Mouse (Mus musculus): ENCODE measurements at regions not wholly inside any gene's neighbourhood (a gene's known extent, or its start where the extent isn't known, plus 50 kb on each side); places are given as distances from the start of the nearest gene placed in this dataset.

- no peak overlapping the region for H3K4me3 ChIP-seq
- no peak for ATAC-seq (ENCODE audit: insufficient number of reproducible peaks, insufficient read depth, low FRiP score, low TSS enrichment)
- no peak overlapping the region for H3K27ac ChIP-seq
- no peaks in the 10 kb centered on the region for H3K36me3 ChIP-seq
- H3K27me3 ChIP-seq = no peaks in the 10 kb centered on the region
- H3K4me2 ChIP-seq (replicated peaks) = no peak overlapping the region
- H3K9me3 ChIP-seq = 0 out of 2 replicates have a peak, but pooled peaks cover 4% of the 10 kb centered on the region
- H3K4me1 ChIP-seq = peaks cover 8% of the 10 kb centered on the region; the same call in 1 of the 2 replicates
- H3K9ac ChIP-seq = no peak overlapping the region
- 66% methylated on average over 7 of the region's 7 CpGs for WGBS
Measured at GRCm38 (mm10) chr11:31770881-31771280, 99.2 kb upstream of the Bod1 start.

GRCm38 (mm10) chr11:31771491-31772439 lies 100.1 kb upstream of the Bod1 start:
- H3K4me1 ChIP-seq = peaks cover 8% of the 10 kb centered on the region; the same call in 1 of the 2 replicates
- H3K4me2 ChIP-seq (replicated peaks) = no peak overlapping the region
- H3K9me3 ChIP-seq = 0 out of 2 replicates have a peak, but pooled peaks cover 4% of the 10 kb centered on the region
- 81% methylated on average over 6 of the region's 6 CpGs for WGBS
- H3K9ac ChIP-seq = no peak overlapping the region
- no peak overlapping the region for H3K27ac ChIP-seq
- ATAC-seq (ENCODE audit: insufficient number of reproducible peaks, insufficient read depth, low FRiP score, low TSS enrichment) = no peak
- no peaks in the 10 kb centered on the region for H3K27me3 ChIP-seq
- no peak overlapping the region for H3K4me3 ChIP-seq
- H3K36me3 ChIP-seq = no peaks in the 10 kb centered on the region

- H3K4me2 ChIP-seq (replicated peaks) = no peak overlapping the region
- no peaks in the 10 kb centered on the region for H3K4me1 ChIP-seq
- H3K9ac ChIP-seq = no peak overlapping the region
- 0 out of 2 replicates have a peak, but pooled peaks cover 4% of the 10 kb centered on the region for H3K9me3 ChIP-seq
- H3K4me3 ChIP-seq = no peak overlapping the region
- no peak overlapping the region for H3K27ac ChIP-seq
- WGBS = 81% methylated on average over 8 of the region's 8 CpGs
- no peak for ATAC-seq (ENCODE audit: insufficient number of reproducible peaks, insufficient read depth, low FRiP score, low TSS enrichment)
- H3K36me3 ChIP-seq = no peaks in the 10 kb centered on the region
- no peaks in the 10 kb centered on the region for H3K27me3 ChIP-seq
Measured at GRCm38 (mm10) chr11:31777531-31777930, 94.5 kb upstream of the Cpeb4 start.

DNA sequence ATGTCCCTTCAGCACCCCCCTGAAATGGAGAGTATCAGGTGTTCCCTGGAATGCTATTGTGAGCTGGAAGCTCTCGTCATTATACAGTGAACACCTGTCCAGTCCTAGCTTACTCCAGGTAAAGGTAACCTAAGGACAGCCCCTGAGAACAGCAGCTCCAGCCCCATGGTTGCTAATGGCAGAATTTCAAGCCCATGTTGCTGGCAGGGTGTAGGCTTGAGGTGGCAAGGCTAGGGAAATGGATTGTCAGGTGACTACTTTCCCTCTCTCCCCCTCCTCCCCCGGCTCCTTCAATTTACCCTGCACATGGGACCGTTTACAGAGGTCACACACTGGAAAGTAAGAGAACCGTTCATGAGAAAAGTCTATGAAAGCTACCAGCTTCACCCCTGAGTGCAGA lies 93.2 kb upstream of the Cpeb4 start:
- H3K9ac ChIP-seq = no peak overlapping the region
- H3K9me3 ChIP-seq = no peaks in the 10 kb centered on the region
- no peaks in the 10 kb centered on the region for H3K36me3 ChIP-seq
- 36% methylated on average over 4 of the region's 4 CpGs for WGBS
- H3K4me1 ChIP-seq = no peaks in the 10 kb centered on the region
- no peaks in the 10 kb centered on the region for H3K27me3 ChIP-seq
- H3K4me3 ChIP-seq = no peak overlapping the region
- no peak overlapping the region for H3K4me2 ChIP-seq (replicated peaks)
- no peak overlapping the region for H3K27ac ChIP-seq
- 0 out of 2 replicates have a peak, but pooled peaks have one; percentile 35 for ATAC-seq (ENCODE audit: insufficient number of reproducible peaks, insufficient read depth, low FRiP score, low TSS enrichment)

- no peak overlapping the region for H3K9ac ChIP-seq
Measured at GRCm38 (mm10) chr11:31779267-31779666, 92.7 kb upstream of the Cpeb4 start.

GRCm38 (mm10) chr11:31780969-31781368 lies 91.0 kb upstream of the Cpeb4 start:
- Histone ChIP-seq H3K36me3 (no peaks in the 10 kb centered on the region), H3K27me3 (no peaks in the 10 kb centered on the region), H3K4me2 (replicated peaks) (no peak overlapping the region), H3K27ac (no peak overlapping the region), H3K4me3 (no peak overlapping the region), H3K4me1 (no peaks in the 10 kb centered on the region), H3K9me3 (no peaks in the 10 kb centered on the region), H3K9ac (no peak overlapping the region)
- ATAC-seq (ENCODE audit: insufficient number of reproducible peaks, insufficient read depth, low FRiP score, low TSS enrichment) = no peak
- 84% methylated on average over 6 of the region's 6 CpGs for WGBS

More at GRCm38 (mm10) chr11:31779267-31779666, 92.7 kb upstream of the Cpeb4 start:
- 75% methylated on average over 2 of the region's 2 CpGs for WGBS
- no peaks in the 10 kb centered on the region for H3K9me3 ChIP-seq
- no peak overlapping the region for H3K4me3 ChIP-seq
- no peak overlapping the region for H3K27ac ChIP-seq
- H3K4me2 ChIP-seq (replicated peaks) = no peak overlapping the region
- no peak for ATAC-seq (ENCODE audit: insufficient number of reproducible peaks, insufficient read depth, low FRiP score, low TSS enrichment)
- H3K36me3 ChIP-seq = no peaks in the 10 kb centered on the region
- H3K4me1 ChIP-seq = no peaks in the 10 kb centered on the region
- no peaks in the 10 kb centered on the region for H3K27me3 ChIP-seq

GRCm38 (mm10) chr11:31781605-31782004 lies 90.4 kb upstream of the Cpeb4 start:
- 82% methylated on average over 6 of the region's 6 CpGs for WGBS

GRCm38 (mm10) chr11:31783506-31784063 lies 88.4 kb upstream of the Cpeb4 start:
- Histone ChIP-seq H3K4me3 (no peak overlapping the region), H3K27me3 (no peaks in the 10 kb centered on the region), H3K27ac (no peak overlapping the region), H3K4me2 (replicated peaks) (no peak overlapping the region), H3K9ac (no peak overlapping the region), H3K9me3 (no peaks in the 10 kb centered on the region), H3K4me1 (no peaks in the 10 kb centered on the region), H3K36me3 (no peaks in the 10 kb centered on the region)
- ATAC-seq (ENCODE audit: insufficient number of reproducible peaks, insufficient read depth, low FRiP score, low TSS enrichment) = no peak
- WGBS = 81% methylated on average over 4 of the region's 4 CpGs

More at GRCm38 (mm10) chr11:31781605-31782004, 90.4 kb upstream of the Cpeb4 start:
- Histone ChIP-seq H3K27ac (no peak overlapping the region), H3K4me3 (no peak overlapping the region), H3K4me1 (no peaks in the 10 kb centered on the region), H3K27me3 (no peaks in the 10 kb centered on the region), H3K36me3 (no peaks in the 10 kb centered on the region), H3K9ac (no peak overlapping the region), H3K4me2 (replicated peaks) (no peak overlapping the region), H3K9me3 (no peaks in the 10 kb centered on the region)
- ATAC-seq (ENCODE audit: insufficient number of reproducible peaks, insufficient read depth, low FRiP score, low TSS enrichment) = no peak

GRCm38 (mm10) chr11:31784332-31784901 lies 87.6 kb upstream of the Cpeb4 start:
- H3K4me3 ChIP-seq = no peak overlapping the region
- ATAC-seq (ENCODE audit: insufficient number of reproducible peaks, insufficient read depth, low FRiP score, low TSS enrichment) = no peak
- no peaks in the 10 kb centered on the region for H3K9me3 ChIP-seq
- H3K9ac ChIP-seq = no peak overlapping the region
- H3K27me3 ChIP-seq = no peaks in the 10 kb centered on the region
- H3K4me2 ChIP-seq (replicated peaks) = no peak overlapping the region
- no peaks in the 10 kb centered on the region for H3K4me1 ChIP-seq
- H3K36me3 ChIP-seq = no peaks in the 10 kb centered on the region
- WGBS = 87% methylated on average over 6 of the region's 6 CpGs
- H3K27ac ChIP-seq = no peak overlapping the region

DNA sequence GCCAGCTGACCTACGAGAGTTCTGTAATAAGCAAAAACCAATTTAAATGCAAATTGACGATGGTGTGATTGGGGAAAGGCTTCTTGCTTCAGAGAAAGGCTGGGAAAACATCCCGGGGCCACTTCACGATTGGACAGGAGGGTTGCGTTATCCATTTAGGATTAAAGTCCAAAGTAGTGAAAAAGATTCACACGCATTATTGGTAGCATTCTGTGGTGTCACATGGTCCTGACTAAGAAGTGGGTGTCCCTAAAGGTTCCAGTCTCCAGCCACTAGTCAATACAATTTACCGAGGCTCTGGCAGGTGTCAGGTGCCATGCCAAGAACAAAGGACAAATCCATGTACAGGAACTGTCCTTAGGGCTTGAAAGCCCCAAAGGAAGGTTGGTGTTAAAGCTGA lies 86.9 kb upstream of the Cpeb4 start:
- H3K9me3 ChIP-seq = no peaks in the 10 kb centered on the region
- H3K4me1 ChIP-seq = no peaks in the 10 kb centered on the region
- 83% methylated on average over 7 of the region's 7 CpGs for WGBS
- no peaks in the 10 kb centered on the region for H3K27me3 ChIP-seq
- H3K9ac ChIP-seq = no peak overlapping the region
- no peak overlapping the region for H3K4me3 ChIP-seq
- H3K27ac ChIP-seq = no peak overlapping the region
- no peaks in the 10 kb centered on the region for H3K36me3 ChIP-seq
- H3K4me2 ChIP-seq (replicated peaks) = no peak overlapping the region
- no peak for ATAC-seq (ENCODE audit: insufficient number of reproducible peaks, insufficient read depth, low FRiP score, low TSS enrichment)

DNA sequence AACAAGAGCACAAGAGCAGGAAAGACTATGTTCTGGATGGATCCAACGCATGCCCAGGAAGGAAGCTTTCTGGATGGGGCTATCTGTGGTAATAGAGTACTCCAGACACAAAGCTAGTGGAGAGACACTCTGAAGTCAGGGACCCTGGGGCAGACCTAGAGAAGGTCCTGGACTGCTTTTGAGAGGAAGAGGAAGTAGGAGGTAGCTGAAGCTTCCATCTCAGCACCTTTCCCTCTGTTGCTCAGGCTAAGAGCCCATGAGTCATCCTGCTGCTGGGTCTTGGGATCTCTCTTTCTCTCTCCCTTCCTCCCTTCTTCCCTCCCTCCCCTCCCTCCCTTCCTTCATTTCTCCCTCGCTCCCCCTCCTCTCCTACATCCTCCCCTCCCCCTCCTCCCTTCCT lies 84.6 kb upstream of the Cpeb4 start:
- 79% methylated on average over 2 of the region's 2 CpGs for WGBS
- Histone ChIP-seq H3K27me3 (no peaks in the 10 kb centered on the region), H3K36me3 (no peaks in the 10 kb centered on the region), H3K4me1 (no peaks in the 10 kb centered on the region), H3K27ac (no peak overlapping the region), H3K4me2 (replicated peaks) (no peak overlapping the region), H3K4me3 (no peak overlapping the region), H3K9ac (no peak overlapping the region), H3K9me3 (no peaks in the 10 kb centered on the region)
- ATAC-seq (ENCODE audit: insufficient number of reproducible peaks, insufficient read depth, low FRiP score, low TSS enrichment) = no peak
